Mouse (Mus musculus) liver, postnatal 0 days (tissue): ENCODE measurements around the gene Gtpbp10.

ENCODE experiments used
- CTCF ChIP-seq: sonication (generic); IDR thresholded peaks from 2 replicates; pipeline ENCODE4 v1.5.1; 2016; ENCODE audit warnings: antibody characterized with exemption, low read depth
- EP300 ChIP-seq: IDR thresholded peaks from 2 replicates; pipeline ENCODE4 v1.6.1; 2016; ENCODE audit warnings: antibody characterized with exemption, low read depth, mild to moderate bottlenecking

- TF ChIP-seq CTCF, result no peak
- no peak for TF ChIP-seq EP300
Measured at GRCm38 (mm10) chr5:5495042-5495441, 64.3 kb downstream of the Gtpbp10 start.
